Mouse (Mus musculus): ENCODE data around the gene Xrcc4.

- TF ChIP-seq CEBPB (IDR thresholded peaks at IDR 0.05; ENCODE audit: low read depth) (no peak), MAX (IDR thresholded peaks at IDR 0.05) (no peak), CTCF (IDR thresholded peaks at IDR 0.05; ENCODE audit: control insufficient read depth, insufficient read depth, insufficient read length) (no peak), MYOG (IDR thresholded peaks at IDR 0.05; ENCODE audit: control insufficient read depth, extremely low read depth, insufficient read length) (no peak), USF1 (IDR thresholded peaks at IDR 0.05; ENCODE audit: low read depth) (no peak), MYOD1 (IDR thresholded peaks at IDR 0.05; ENCODE audit: control insufficient read depth, insufficient read length, low read depth) (no peak), FOSL1 (IDR thresholded peaks at IDR 0.05; ENCODE audit: insufficient read depth, low read length, poor library complexity, severe bottlenecking) (no peak)
These were observed 37.0 kb downstream of the Xrcc4 start for GRCm38 (mm10) chr13:90052408-90052807.

Data from C2C12 (cell line).